Mouse (Mus musculus): ENCODE results near the gene Efna5.

The Efna5 gene

DNA sequence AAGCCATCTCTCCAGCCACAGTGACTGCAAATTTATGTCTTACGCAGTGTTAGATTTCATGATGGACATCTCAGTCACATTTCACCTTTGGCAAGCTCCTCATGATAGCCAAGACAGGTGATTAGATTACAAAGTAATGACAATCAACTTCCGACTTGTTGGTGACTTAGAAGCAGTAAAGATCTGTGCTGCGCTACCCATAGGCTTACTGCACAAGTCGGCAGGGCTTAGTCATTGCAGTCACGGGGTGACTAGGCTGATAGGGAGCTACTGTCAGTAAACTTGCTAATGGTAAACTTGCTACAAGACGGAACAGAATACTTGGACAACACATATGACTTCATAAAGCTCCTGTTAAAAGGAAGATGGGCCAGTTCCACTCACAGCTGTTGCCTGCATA lies 136.9 kb downstream of the Efna5 start:
- DNase-seq, result no peak

DNA sequence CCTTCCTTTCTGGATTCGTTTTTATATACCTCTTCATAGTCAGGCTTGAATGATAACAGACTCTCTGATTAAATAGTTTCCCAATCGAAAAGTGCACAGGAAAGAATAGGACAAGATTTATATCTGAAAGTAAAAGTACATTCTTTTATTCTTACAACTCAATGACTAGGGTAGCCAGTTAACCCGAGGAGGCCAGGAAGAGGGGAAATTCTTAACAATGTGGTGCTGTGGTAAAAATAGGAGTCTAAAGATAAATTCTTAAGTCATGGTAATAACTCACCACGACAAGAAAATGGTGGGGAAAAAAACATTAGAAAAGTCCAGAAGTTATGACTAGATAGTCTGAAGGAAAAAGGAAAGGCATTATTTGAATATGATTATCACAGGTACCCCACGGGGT lies 139.4 kb downstream of the Efna5 start:
- DNase-seq, result no peak

DNA sequence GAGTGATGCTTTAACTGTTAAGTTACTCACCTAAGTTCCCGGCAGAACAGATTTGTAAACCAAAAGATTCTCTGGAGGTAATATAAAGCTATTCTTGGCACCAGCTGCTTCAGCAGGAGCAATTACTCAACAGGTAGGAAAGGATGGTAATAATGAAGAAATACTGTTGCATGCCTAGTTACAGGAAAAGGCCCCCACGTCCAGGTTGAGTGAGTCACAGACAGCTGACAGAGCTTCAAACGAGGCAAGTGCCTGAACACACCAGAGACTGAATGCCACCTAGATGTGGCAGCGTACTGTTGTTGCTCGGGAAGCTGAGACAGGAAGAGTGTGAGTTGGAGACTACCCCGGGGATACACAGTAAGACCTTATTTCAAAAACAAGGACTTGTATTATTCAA lies 140.1 kb downstream of the Efna5 start:
- DNase-seq, result no peak

DNA sequence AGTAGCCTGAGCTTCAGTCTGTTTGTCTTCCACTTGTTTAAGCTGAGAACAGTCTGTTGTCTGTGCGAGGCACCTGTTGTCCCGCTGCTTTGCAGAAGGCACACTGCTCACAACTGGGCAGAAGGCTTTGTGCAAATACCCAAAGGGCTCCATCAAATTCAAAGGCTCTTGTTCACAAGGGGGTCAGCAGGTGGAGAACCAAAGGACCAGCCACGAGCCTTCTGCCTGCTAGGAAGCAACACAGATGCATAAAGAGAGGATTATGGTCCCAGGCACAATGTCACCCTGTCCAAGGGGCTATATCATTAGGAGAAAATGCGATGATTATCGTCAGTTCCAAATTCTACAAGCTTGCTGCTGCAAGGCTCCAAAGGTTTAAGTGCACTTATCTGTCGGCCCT lies 141.1 kb downstream of the Efna5 start:
- no peak for DNase-seq

DNA sequence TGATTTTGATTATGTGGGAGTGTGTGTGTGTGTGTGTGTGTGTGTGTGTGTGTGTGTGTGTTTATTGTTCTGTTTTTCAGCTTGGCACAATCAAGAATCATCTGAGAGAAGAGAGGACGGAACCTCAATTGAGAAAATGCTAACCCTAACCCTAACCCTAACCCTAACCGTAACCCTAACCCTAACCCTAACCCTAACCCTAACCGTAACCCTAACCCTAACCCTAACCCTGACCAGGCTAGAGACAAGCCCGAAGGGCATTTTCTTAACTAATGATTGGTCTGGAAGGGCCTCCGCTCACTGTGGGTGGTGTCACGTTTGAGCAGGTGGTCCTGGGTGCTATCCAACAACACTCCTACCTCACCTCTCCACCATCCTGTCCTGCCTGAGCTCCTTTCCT lies 143.7 kb downstream of the Efna5 start:
- no peak for DNase-seq

DNA sequence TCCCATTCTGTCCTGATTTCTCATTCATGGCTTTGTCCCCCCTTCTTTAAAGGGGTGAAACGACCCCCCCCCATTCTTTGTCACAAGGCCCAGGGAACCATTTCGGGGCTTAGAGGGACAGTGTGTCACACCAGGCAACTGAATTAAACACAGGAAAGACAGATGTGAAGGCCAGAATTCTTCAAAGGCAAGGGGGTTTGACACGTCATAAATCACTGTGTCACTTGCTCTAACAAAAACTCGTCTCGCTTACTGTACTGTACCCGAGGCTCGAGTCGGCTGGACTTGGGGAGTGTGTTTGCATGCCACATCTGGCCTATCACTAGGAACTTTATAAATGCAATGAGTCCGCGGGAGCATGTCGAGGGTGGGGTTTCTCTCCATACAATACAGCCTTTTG lies 145.2 kb downstream of the Efna5 start:
- no peak for DNase-seq

DNA sequence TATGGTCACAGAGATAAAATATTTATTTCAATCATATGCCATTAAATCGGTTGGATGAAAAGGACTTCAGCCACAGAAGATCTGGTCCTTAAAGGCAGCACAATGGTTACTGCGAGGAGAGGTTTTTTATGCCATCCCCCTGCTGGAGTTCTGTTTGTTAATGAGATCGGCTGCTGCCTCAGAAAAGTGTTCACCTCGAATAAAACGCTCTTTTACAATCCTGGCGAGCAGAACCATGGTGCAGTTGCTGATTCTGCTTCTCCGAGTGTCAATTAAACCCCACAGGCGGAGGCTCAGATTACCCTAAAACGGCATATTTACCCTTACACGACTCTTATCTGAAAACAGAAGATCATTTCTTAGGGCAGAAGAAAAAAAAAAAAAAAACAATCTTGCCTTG lies 146.2 kb downstream of the Efna5 start:
- DNase-seq, result no peak

DNA sequence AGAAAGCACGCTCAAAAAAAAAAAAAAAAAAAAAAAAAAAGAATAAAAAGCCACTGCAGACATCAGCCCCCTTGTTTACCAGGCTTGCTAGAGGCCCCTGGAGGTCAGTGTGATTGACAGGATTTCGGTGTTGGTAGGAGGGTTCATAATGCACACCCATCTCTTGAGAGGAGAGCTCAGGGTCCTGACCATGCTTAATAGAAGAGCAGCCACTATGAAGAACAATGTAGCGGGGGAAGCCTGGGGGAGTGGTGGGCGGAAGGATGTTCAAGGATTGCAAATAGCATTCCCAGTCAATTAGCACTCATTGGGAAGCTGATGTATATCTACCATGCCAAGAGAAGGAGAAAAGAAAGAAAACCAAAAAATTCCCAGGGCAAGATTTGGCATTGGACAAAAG lies 147.1 kb downstream of the Efna5 start:
- DNase-seq, result no peak

DNA sequence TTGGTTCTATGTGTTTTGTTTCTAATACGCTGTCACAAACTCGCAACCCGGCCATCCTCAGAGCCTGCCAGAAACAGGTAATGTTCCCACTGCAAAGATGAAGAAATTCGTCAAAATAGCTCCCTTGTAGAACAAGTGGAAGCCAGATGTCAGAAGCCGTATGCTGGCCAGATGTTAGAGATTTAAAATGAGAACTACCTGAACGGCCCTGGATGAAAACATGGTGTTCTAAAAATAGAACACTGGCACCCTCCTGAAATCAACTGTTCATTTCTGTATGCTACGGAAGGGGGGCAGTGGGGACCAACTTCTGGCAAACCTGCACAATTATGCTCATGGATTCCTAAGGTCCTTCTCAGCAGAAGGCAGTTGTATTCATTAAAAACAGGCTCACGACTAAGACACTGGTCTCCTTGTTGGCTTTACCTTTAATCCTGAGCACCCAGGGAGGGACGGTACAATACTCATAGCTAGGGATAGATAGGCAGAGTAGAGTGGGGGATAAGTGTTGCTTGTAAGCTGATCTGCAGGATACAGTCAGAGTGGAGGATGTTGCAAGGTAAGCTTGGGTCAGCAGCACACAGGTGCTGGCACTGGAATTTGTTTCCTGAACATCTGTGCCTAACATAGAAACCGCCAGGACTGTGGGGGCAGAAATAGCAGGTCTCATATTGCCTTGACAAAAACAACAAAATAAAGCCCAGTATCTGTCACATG lies 151.2 kb downstream of the Efna5 start:
- no peak for DNase-seq

DNA sequence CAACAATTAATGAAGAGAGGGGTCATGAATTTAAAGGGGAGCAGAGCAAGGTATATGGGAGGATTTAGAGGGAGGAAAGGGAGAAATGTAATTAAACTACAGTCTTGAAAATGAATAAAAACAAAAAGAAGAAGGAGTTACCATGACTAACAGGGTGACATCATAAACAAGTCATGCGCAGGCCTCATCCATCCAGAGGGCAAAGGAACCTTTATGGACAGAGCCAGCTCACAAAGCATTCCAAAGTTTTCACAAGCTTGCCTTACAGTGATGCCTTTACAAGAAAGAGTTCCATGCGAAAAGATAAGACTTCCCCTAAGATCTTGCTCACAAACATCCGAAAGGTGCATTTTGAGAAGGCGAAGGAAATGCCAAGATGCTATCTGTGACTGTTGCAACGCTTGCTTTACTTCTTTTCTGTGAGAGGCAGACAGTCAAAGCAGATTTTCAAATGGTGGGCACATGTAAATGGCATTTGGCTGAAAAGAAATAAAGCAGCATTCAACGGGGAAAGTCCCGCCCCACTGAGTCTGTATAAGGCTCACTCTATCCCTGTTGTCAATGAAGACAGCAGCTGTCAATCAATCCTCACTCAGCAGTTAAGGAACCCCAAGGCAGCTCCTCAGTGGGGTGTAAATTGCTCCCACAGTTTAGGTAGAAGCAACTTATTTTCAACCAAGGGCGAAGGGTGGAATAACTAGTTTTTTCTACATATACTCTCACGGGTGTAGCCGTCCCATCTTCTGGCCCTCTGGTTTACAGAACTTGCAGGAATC lies 152.8 kb downstream of the Efna5 start:
- no peak for DNase-seq

DNA sequence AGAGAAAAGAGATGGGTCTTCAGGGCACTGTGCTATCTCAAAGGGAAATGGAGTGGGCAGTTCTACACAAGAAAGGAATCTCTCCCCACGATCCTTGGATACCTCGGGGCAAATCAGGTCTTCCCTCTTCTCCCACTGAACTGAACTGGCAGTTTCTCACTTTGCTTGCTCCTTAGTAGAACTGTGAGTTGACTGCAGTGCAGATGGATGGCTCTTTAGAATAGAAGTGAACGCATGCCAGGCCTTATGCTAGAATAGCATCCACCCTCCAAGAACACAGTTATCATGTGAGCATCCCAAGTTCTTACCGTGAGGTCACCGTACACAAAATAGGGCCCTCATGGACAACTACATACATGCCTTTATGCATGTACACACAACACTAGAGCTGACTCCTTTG lies 155.0 kb downstream of the Efna5 start:
- DNase-seq, result no peak

DNA sequence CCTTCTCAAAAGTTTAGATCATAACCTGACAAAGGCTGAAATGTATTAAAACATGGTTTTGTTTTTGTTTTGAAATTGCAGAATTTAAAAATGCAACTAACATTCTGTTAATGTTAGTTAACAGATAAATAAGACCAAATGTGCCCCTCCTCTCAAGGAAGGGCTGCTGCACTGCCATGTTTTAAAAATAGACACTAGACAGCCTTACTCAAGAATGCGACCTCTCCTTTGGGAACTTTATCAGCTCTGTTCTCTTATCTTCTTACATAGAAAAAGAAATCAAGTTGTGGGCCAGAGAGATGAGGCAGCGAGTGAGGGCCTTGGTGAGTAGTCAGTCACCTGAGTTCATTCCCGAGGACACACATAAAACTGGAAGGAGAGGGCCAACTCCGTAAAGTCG lies 158.2 kb downstream of the Efna5 start:
- no peak for DNase-seq

DNA sequence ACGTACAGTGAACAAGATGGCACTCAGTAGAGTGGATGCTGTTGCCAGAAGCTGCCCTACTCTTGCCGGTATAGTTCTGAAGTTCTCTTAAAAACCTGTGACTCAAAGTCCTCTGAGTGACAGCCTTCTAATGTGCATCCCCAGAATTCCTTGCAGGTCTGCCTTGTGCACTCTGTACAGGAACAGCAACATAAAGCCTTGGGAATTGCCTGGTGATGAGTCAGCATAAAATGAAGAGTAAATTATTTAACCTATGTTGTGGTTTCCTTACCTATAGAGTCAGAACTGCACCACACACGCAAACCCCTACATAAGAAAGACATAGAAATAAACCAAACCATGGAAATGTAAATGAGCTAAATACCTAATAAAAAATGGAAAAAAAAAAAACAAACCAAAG lies 159.5 kb downstream of the Efna5 start:
- DNase-seq, result no peak

DNA sequence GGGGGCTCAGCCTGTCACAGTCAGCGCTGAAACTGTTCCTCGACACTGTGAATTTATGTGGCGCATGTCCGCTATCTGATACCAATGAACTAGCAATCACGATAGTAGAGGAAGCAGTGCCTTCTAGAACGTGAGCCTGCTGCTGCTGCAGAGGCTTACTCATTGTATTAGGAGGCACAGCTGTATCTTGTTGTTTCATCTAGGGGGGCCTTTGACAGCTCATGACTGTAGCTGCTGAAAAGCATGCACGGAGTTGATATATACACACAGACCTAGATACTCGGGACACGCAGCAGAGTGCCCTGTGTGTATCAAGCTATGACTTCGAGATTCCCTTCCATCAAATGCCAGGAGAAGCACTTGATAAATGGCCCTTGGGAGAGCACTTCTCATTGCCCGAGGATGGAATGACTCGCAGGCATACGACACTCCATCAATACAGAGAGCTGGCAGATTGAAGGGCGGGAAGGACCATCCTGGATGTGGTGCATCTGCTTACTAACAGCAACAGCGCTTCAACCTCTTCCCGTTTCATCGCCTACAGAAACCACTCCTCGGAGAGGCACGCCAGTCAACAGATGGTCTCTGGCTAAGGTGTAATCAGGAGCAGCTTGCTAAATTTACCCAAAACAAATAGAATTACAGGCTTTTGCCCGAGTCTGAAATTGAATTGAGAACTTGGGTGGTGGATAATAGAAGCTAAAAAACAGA lies 160.2 kb downstream of the Efna5 start:
- no peak for DNase-seq

DNA sequence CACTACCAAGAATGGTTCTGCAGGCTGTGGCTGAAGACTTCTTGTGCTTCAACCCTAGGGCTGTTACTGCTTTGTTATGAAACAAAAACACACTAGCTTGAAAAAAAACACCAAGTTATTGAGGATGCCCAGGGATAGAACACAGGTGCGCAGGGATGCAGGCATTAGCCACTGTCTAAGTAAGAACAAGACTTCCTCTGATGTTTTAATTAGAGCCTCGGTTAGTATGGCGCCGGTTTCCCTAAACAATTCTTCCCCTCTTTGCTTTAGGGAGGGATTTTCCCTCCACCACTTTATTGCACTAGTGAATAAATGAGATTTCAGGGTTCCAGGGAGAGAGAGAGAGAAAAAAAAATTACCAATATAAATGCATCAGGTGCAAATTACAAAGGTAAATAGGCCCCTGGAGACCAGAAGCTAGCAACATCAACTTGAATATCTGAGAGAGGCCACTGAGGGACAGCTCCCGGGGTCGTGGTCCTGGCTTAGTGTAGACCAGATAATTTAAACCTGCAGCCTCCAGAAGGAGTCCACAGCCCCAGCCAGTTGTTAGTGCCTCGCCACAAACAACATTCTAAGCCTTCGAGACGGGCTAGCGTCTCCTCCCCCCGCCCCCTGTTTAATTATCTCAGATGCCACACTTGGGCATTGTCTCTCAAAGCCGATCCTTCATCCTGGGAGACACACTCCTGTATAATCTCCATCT lies 163.5 kb downstream of the Efna5 start:
- no peak for DNase-seq

DNA sequence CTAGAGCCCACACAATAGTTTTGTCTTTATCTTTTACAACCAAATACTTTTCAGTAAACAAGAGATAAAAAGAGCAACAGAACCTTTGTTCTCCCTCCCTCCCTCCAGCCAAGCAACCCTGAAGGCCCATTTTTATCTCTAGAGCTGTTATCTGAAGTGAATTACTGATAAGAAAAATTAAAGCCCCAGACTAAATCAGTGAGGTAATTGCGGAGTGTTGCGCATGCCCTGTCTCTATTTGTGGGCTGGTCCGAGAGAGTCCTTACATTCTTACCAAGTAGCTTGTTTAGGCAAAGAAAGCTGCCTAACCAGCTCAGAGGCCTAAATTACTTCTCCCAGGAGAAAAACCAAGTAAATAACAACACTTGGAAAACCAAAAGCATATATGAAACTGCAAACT lies 167.7 kb downstream of the Efna5 start:
- DNase-seq, result no peak

DNA sequence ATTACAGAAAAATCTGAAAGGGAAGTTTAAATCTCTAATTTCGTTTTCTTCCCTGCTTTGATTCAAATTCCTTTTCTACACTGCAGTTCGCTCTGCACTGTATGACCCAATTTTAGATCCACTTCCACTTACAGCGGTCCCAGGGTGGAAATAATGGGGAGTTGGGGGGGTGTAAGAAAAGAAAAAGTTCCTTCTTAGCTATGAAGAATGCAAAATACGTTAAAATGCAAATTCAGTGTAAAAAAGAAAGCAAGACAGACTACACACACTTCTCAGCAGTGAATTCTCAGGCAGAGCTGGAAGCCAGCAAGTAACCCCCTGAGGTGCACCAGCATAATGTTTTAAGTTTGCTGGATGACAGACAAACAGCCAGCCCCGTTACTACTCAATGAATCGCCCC lies 174.7 kb downstream of the Efna5 start:
- no peak for DNase-seq

DNA sequence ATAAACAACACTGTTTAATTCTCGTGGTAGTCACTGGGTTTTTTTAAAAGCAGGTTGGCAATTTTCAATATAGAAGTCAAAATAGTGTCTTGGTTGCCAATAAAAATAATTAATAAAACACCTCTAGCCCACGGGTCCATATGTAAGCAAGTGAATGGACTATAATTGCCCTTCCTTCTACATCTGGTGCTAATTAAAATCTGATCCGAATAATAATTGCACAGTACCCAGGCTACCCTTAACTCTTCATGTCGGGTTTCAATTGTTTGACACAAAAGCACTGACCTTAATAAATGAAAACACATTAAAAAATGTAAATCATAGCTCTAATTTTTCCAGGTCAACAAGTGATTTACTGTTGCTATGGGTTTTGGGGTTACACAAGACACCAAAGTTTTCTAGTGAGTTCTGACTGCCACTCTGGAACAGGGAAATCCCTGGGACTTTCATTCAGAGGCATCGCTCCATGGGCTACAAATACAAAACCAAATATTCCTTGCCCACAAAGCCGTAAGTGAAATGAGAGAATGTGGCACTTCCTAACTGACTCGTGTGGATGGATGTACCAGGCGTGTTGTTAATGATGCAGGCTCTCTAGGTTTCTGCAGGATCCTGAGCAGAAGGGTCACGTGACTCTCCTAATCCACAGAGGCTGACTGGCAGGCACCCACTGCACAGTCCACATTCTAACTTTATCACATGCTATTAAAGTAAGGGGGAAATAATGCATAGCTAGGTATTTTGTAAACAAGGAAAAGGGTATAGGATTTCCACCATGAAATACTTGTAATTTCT lies 178.9 kb downstream of the Efna5 start:
- DNase-seq, result no peak

DNA sequence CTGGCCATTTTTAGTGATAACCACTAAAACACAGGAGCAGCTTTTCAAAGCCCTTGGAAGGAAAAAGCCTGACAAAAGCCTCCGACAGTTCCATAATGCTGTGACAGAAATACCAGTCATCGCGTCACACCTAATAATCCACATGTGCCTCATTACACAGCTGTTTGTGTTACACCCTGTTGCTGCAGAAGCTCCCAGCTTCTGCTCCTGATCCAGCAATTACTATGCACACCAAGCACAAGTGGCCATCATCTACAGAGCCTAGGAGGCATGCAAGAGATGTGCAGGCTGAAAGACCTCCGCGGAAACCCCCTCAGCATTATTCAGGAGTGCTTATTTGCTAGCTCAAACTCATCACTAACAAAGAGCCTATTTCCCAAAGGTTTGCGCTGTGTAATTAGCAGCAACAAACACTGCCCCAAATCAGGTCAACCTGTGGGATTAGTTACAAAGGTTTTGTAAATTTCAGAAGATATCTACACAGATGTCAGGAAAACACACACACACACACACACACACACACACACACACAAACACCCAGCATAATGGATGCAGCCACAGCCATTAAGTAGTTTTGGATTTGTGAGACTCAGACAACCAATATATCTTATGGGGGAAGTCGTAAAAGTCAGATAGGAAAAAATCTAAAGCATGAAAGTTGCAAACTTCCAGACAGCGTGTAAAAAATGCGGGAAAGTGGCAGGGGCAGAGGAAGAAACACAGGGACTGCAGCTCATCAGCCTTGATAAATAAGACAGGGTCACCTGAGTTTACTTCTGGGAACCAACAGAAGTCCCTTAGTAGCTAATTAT lies 180.1 kb downstream of the Efna5 start:
- DNase-seq, result no peak

DNA sequence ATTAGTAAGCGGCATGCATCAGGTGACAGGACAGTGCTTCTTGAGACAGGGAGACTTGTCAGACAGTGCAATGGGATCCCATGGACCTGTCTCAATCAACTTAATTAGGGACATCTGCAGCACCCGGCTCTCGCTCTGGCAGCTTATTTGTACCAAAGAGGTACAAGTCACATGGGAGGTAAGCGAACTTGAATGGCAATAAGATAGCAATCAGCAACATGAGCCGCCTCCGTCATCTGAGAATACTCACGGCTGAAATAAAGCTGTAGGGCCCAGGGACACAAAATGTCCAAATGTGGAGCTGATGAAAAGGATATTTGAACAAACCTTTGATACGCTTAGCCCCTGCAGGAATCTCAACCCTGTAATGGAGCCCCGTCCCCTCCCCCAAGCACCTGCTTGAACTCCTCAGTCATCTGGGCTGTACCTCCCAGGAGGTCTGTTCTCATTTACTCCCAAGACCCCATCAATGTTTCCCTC lies 186.1 kb downstream of the Efna5 start:
- DNase-seq, result no peak

DNA sequence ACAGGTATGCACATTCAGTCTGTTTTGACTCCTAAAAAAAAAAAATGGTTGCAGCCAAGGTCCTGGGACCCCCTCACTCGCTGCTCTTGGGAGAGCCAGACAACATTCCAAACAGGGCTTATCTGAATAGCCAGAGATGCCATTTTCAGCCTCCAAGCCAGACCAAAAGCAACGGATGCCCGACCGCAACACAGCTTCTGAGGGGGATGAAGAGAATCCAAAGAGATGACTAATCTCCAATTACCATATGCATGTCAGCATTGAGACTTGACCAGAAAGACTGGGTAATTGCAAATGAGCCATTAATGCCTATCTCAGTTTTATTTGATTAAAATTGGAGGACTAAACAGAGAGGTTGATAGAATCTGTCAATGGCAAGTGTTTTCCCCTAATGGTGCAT lies 188.9 kb downstream of the Efna5 start:
- DNase-seq, result no peak
